Mouse (Mus musculus): Measurements from ENCODE around the gene Pde3a. TPM values are rescaled to one million over a fixed set of nuclear protein-coding genes. Genes with fewer than 3 reads are reported as not detected.

Pde3a gene
- polyA plus RNA-seq, 1 experiment from 2014 or later, result 2.9 TPM

GRCm38 (mm10) chr6:141246391-141246790, 2.7 kb upstream of the Pde3a start:
- no peak overlapping the region for H3K4me2 ChIP-seq
- WGBS (ENCODE audit: insufficient replicate concordance), result 48% methylated on average over 6 of the region's 6 CpGs
- H3K36me3 ChIP-seq, result no peaks in the 10 kb centered on the region
- H3K9me3 ChIP-seq (replicated peaks), result no peaks in the 10 kb centered on the region
- H3K4me1 ChIP-seq, result no peaks in the 10 kb centered on the region
- no peak overlapping the region for H3K4me3 ChIP-seq
- no peak overlapping the region for H3K27ac ChIP-seq
- peaks cover 36% of the 10 kb centered on the region for H3K27me3 ChIP-seq (replicated peaks)
- no peak for ATAC-seq
- no peak overlapping the region for H3K9ac ChIP-seq

GRCm38 (mm10) chr6:141248081-141248480, 988 bp upstream of the Pde3a start:
- H3K27ac ChIP-seq, result no peak overlapping the region
- no peaks in the 10 kb centered on the region for H3K36me3 ChIP-seq
- H3K4me1 ChIP-seq, result no peaks in the 10 kb centered on the region
- no peaks in the 10 kb centered on the region for H3K9me3 ChIP-seq (replicated peaks)
- peak overlapping the region; percentile 64 for H3K4me2 ChIP-seq
- H3K4me3 ChIP-seq, result peak overlapping the region; percentile 52; the same call in 1 of the 2 replicates
- no peak for ATAC-seq
- H3K27me3 ChIP-seq (replicated peaks), result peaks cover 39% of the 10 kb centered on the region
- no peak overlapping the region for H3K9ac ChIP-seq

GRCm38 (mm10) chr6:141249585-141250295, 671 bp downstream of the Pde3a start:
- WGBS (ENCODE audit: insufficient replicate concordance), result under 1% methylated on average over 46 of the region's 68 CpGs

GRCm38 (mm10) chr6:141250296-141250629, 1.2 kb downstream of the Pde3a start:
- H3K9me3 ChIP-seq (replicated peaks), result no peaks in the 10 kb centered on the region
- H3K4me2 ChIP-seq, result peak overlapping the region; percentile 64
- WGBS (ENCODE audit: insufficient replicate concordance), result 5% methylated on average over 22 of the region's 22 CpGs
- H3K27me3 ChIP-seq (replicated peaks), result peaks cover 39% of the 10 kb centered on the region
- peak overlapping the region; percentile 52 for H3K4me3 ChIP-seq
- no peaks in the 10 kb centered on the region for H3K4me1 ChIP-seq
- H3K27ac ChIP-seq, result no peak overlapping the region
- ATAC-seq, result no peak
- H3K36me3 ChIP-seq, result no peaks in the 10 kb centered on the region
- H3K9ac ChIP-seq, result peak overlapping the region; percentile 37; the same call in 1 of the 2 replicates

More at GRCm38 (mm10) chr6:141249585-141250295, 671 bp downstream of the Pde3a start:
- Histone ChIP-seq H3K4me3 (peak overlapping the region; percentile 52), H3K27me3 (replicated peaks) (peaks cover 39% of the 10 kb centered on the region), H3K9me3 (replicated peaks) (no peaks in the 10 kb centered on the region), H3K4me2 (peak overlapping the region; percentile 64), H3K36me3 (no peaks in the 10 kb centered on the region), H3K9ac (peak overlapping the region; percentile 37), H3K27ac (peak overlapping the region; percentile 45; the same call in 1 of the 2 replicates), H3K4me1 (no peaks in the 10 kb centered on the region)
- peak; percentile 52; the same call in 1 of the 2 replicates for ATAC-seq

GRCm38 (mm10) chr6:141250984-141251383, 1.9 kb downstream of the Pde3a start:
- ATAC-seq, result no peak
- H3K4me3 ChIP-seq, result peak overlapping the region; percentile 52; the same call in 1 of the 2 replicates

GRCm38 (mm10) chr6:141252520-141252919, 3.5 kb downstream of the Pde3a start:
- no peak for ATAC-seq
- 67% methylated on average over 7 of the region's 7 CpGs for whole genome bisulfite sequencing (ENCODE audit: insufficient replicate concordance)
- H3K4me2 ChIP-seq, result no peak overlapping the region

More at GRCm38 (mm10) chr6:141250984-141251383, 1.9 kb downstream of the Pde3a start:
- WGBS (ENCODE audit: insufficient replicate concordance), result 41% methylated on average over 6 of the region's 6 CpGs
- no peaks in the 10 kb centered on the region for H3K36me3 ChIP-seq
- H3K4me2 ChIP-seq, result peak overlapping the region; percentile 64; the same call in 1 of the 2 replicates
- H3K9ac ChIP-seq, result no peak overlapping the region
- peaks cover 39% of the 10 kb centered on the region for H3K27me3 ChIP-seq (replicated peaks)
- no peaks in the 10 kb centered on the region for H3K4me1 ChIP-seq
- no peaks in the 10 kb centered on the region for H3K9me3 ChIP-seq (replicated peaks)
- H3K27ac ChIP-seq, result no peak overlapping the region

GRCm38 (mm10) chr6:141254956-141255355, 5.9 kb downstream of the Pde3a start:
- H3K4me1 ChIP-seq, result no peaks in the 10 kb centered on the region
- H3K9me3 ChIP-seq (replicated peaks), result no peaks in the 10 kb centered on the region
- H3K27me3 ChIP-seq (replicated peaks), result peaks cover 17% of the 10 kb centered on the region
- no peak overlapping the region for H3K9ac ChIP-seq
- no peak overlapping the region for H3K4me3 ChIP-seq
- whole genome bisulfite sequencing (ENCODE audit: insufficient replicate concordance), result 54% methylated on average over 4 of the region's 4 CpGs
- H3K27ac ChIP-seq, result no peak overlapping the region
- H3K36me3 ChIP-seq, result no peaks in the 10 kb centered on the region
- no peak for ATAC-seq
- H3K4me2 ChIP-seq, result no peak overlapping the region

More at GRCm38 (mm10) chr6:141252520-141252919, 3.5 kb downstream of the Pde3a start:
- Histone ChIP-seq H3K27ac (no peak overlapping the region), H3K36me3 (no peaks in the 10 kb centered on the region), H3K9ac (no peak overlapping the region), H3K4me1 (no peaks in the 10 kb centered on the region), H3K4me3 (no peak overlapping the region), H3K9me3 (replicated peaks) (no peaks in the 10 kb centered on the region), H3K27me3 (replicated peaks) (peaks cover 39% of the 10 kb centered on the region)

- Histone ChIP-seq H3K4me1 (no peaks in the 10 kb centered on the region), H3K9me3 (replicated peaks) (no peaks in the 10 kb centered on the region), H3K27me3 (replicated peaks) (no peaks in the 10 kb centered on the region), H3K9ac (no peak overlapping the region), H3K4me2 (no peak overlapping the region), H3K4me3 (no peak overlapping the region), H3K36me3 (no peaks in the 10 kb centered on the region), H3K27ac (no peak overlapping the region)
- 65% methylated on average over 8 of the region's 8 CpGs for WGBS (ENCODE audit: insufficient replicate concordance)
- ATAC-seq, result no peak
Measured at GRCm38 (mm10) chr6:141256896-141257295, 7.8 kb downstream of the Pde3a start.

- Histone ChIP-seq H3K4me2 (no peak overlapping the region), H3K4me3 (no peak overlapping the region), H3K27ac (no peak overlapping the region), H3K36me3 (no peaks in the 10 kb centered on the region), H3K4me1 (no peaks in the 10 kb centered on the region), H3K9ac (no peak overlapping the region), H3K9me3 (replicated peaks) (no peaks in the 10 kb centered on the region), H3K27me3 (replicated peaks) (no peaks in the 10 kb centered on the region)
- ATAC-seq, result no peak
- 74% methylated on average over 6 of the region's 6 CpGs for WGBS (ENCODE audit: insufficient replicate concordance)
Measured at GRCm38 (mm10) chr6:141257434-141258202, 8.5 kb downstream of the Pde3a start.

GRCm38 (mm10) chr6:141265257-141265656, 16.2 kb downstream of the Pde3a start:
- no peak overlapping the region for H3K9ac ChIP-seq
- no peaks in the 10 kb centered on the region for H3K36me3 ChIP-seq
- H3K4me1 ChIP-seq, result no peaks in the 10 kb centered on the region
- 69% methylated on average over 4 of the region's 4 CpGs for WGBS (ENCODE audit: insufficient replicate concordance)
- H3K4me2 ChIP-seq, result no peak overlapping the region
- no peak overlapping the region for H3K4me3 ChIP-seq
- no peaks in the 10 kb centered on the region for H3K9me3 ChIP-seq (replicated peaks)
- no peak for ATAC-seq
- H3K27me3 ChIP-seq (replicated peaks), result no peaks in the 10 kb centered on the region
- no peak overlapping the region for H3K27ac ChIP-seq

- H3K27ac ChIP-seq, result no peak overlapping the region
- H3K9ac ChIP-seq, result no peak overlapping the region
- no peak overlapping the region for H3K4me2 ChIP-seq
- H3K9me3 ChIP-seq (replicated peaks), result no peaks in the 10 kb centered on the region
- no peaks in the 10 kb centered on the region for H3K27me3 ChIP-seq (replicated peaks)
- H3K4me3 ChIP-seq, result no peak overlapping the region
- H3K36me3 ChIP-seq, result no peaks in the 10 kb centered on the region
- no peak for ATAC-seq
- WGBS (ENCODE audit: insufficient replicate concordance), result 74% methylated on average over 11 of the region's 11 CpGs
- no peaks in the 10 kb centered on the region for H3K4me1 ChIP-seq
Measured at GRCm38 (mm10) chr6:141267888-141268570, 19.0 kb downstream of the Pde3a start.

GRCm38 (mm10) chr6:141268871-141269270, 19.8 kb downstream of the Pde3a start:
- 85% methylated on average over 5 of the region's 5 CpGs for WGBS (ENCODE audit: insufficient replicate concordance)
- Histone ChIP-seq H3K4me1 (no peaks in the 10 kb centered on the region), H3K4me3 (no peak overlapping the region), H3K9ac (no peak overlapping the region), H3K36me3 (no peaks in the 10 kb centered on the region), H3K4me2 (no peak overlapping the region), H3K27ac (no peak overlapping the region), H3K27me3 (replicated peaks) (no peaks in the 10 kb centered on the region), H3K9me3 (replicated peaks) (no peaks in the 10 kb centered on the region)
- no peak for ATAC-seq

All from liver, embryonic 12.5 days (tissue).